Mouse (Mus musculus) urinary bladder, adult 18-20 months (tissue): ENCODE data around the gene Akain1.

ENCODE experiments used
- DNase-seq, 2 experiments: peaks; one replicate each; pipeline ENCODE4 v3.0.0; 2022; ENCODE audit warnings: low spot score in 2 of 2, mixed read lengths in 2 of 2

Akain1 gene

DNA sequence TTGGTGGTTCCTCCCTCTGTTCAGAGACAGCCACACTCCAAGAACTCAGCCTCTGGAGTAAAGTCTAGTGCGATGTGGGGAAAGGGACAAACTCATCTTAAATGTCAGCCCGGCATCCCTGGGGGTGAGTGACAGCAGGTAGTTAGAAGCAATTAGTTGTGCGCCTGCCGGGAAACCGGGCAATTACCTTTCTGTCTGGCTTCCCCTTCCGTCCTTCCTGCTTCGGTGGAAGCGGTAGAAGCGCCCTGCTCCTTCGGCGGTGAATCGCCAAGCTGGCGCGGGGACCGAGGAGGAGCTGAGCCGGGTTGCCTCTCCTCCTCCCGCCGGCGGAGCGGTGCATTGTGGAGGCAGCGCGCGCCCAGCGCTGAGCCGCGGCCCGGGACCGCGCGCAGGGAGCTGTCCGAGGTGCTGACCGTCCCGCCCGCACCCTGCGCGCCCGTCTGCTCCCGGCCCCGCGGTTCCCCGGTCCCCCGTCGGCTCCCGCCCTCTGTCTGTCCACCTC, at the start of gene Akain1:
Gene Akain1, plus strand, starts transcription at position 337 of the 502 bp plus-strand sequence.
- DNase-seq: peak; percentile 34 to 61

DNA sequence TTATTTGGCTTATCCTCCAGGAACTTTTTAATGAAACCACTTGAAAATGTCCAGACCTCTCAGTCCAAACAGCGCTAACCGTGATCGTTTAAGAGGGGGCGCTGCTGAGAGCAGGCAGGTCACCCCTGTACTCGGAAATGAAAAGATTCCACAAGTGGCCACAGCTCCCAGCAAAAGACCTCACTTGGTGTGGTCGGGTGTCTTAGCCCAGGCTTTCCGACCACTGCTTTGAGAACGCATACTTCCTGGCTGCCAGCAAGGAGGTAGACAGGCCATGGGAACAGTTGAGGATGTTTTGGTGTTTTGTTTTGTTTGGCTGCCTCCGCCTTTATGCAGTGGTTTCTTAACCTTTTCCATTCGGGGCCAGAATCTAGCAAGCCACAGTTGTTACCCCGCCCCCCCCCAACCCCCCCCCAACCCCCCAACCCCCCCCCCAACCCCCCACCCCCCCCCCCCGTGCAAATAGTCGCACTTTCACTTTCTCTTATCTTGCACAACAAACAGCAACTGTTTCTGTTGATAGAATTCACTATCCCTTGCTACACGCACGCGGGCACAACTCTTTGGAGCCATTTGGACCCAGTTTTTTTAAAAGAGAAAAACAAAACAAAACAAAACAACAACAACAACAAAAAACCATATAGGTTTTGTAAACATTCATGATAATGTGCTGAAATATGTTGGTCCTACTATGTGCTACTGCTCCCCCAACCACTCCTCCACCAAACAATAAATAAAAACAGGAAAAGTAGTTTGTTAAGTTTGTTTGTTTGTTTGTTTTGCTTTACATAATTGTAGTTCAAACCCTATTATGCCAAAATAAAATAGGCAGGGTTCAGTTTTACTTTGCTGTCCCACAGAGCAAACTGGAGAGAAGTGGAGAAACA, 42.7 kb upstream of the Akain1 start:
- DNase-seq: no peak

DNA sequence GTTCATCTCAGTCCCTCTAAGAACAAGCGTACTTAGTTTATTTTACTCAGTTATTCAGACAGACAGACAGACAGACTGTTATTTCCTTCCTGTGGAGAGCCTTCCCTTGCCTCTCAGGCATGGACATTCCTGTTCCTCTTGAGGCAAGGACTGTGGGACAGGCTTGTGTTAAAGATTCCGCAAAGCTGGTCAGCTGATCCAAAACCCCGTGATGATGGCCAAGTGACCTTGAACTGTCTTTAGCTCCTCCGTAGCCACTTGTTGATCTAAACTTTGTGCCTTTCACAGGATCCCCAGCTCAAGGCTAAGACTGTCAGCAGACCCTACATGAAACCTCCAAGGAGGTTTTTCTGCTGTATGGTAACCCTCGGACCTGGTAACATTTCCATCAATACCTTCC, 42.0 kb upstream of the Akain1 start:
- DNase-seq: no peak

GRCm38 (mm10) chr17:69398092-69398491, 41.0 kb upstream of the Akain1 start:
- no peak for DNase-seq

- no peak for DNase-seq
Measured at GRCm38 (mm10) chr17:69401146-69401545, 38.0 kb upstream of the Akain1 start.

- DNase-seq: no peak
Measured at GRCm38 (mm10) chr17:69416163-69416562, 23.0 kb upstream of the Akain1 start.

- DNase-seq: peak; percentile 91 to 96
Measured at GRCm38 (mm10) chr17:69416920-69417661, 22.0 kb upstream of the Akain1 start.

DNA sequence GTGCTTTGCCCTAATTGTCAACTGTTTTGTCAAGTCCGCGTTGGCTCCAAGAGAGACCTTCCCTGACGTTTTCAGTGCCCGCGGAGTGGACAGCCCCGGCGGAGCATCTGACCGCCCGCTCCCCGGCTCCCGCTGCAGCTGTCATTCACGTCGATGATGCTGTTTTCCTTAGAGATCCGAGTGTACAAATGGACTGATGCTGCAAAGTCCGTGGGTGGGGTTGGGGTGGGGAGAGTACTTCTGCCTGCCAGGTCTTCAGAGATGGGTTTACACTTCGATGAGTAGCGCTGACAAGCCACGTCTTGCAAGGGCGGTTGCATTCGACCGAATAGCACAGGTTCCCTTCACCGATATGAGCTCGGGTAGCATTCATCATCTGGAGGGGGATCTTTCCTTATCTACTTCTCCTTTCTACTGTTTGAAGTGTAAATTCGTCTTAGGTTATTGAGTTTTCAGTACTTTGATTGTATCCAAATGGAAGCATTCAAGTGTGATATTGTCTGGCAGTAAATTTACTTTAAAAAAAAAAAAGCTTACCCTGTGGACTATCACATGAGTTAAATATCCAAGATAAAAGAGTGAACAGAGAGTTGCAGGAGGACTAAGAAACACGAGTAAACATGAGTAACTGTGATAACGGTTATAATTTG, 21.3 kb upstream of the Akain1 start:
- no peak for DNase-seq

DNA sequence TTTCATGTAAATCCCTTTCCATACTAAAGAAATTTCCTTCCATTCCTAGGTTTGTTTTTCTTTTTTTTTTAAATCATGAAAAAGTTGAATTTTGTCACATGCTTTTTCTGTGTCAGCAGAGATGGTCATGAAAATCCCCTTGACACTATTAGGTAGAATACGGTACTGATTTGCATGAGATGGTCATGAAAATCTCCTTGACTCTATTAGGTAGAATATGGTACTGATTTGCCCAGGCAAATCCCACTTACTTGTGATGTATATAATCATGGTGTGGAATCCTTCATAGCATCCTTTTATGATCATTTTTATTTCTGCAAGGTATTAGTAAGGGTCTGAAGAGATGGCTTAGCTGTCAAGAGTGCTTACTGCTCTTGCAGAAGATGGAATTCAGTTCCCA, 17.5 kb upstream of the Akain1 start:
- no peak for DNase-seq

GRCm38 (mm10) chr17:69437836-69438235, 1.3 kb upstream of the Akain1 start:
- no peak for DNase-seq

DNA sequence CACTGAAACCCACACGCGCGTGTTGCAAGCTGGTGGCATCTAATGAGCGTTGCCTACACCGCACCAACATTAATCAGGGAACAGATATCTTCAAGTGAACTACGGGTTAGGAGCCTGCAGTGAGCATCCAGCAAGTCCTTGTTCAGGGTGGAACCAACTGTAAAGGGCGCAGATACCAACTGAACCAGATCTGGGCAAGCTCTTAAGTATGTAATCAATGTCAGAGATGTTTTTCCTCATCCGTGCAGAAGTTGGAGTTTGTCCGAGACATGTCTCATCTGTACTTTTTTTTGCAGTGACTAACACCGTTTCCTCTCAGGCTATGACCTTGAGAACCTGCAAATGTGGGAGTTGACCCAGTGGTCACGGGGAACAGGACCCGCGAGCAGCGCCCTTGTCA, 640 bp upstream of the Akain1 start:
- no peak for DNase-seq

GRCm38 (mm10) chr17:69439571-69440480, 700 bp downstream of the Akain1 start:
- DNase-seq: no peak

DNA sequence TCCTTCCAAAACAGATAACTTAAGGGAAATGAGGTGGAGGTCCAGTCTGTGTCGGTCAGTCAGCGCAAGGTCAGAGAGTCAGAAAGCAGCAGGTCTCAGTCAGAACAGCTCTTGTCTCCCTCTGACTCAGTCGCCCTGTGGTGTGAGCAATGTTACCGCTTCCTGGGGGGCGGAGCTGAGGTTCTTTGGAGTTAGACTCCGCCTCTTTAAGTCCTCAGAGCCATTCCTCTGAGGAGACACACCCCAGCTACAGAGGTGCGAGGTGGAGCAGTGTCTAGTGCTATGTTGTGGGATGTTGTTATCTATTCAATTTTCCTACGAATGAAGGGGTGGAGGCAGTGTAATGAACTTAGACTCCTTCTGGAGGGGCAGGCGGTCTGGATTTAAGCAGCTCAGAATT, 1.9 kb downstream of the Akain1 start:
- DNase-seq: no peak

GRCm38 (mm10) chr17:69448679-69449078, 9.6 kb downstream of the Akain1 start:
- no peak for DNase-seq

DNA sequence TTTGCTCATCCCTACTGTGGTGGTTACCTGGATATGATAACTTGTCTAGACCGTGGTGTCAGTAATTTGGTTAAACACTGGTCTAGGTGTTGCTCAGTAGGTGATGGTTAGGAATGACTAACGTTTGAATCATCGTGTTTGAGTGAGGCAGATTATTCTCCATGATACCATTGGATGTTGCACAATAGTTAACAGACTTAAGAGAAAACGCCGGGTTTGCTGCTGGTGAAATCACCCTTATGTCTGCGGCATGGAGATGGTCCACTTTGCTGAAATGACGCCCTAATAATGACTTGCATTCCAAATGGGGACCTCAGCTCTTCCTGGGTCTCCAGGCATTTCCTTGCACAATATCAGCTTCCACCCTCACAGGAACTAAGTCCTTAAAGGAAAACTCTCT, 22.6 kb downstream of the Akain1 start:
- no peak for DNase-seq

DNA sequence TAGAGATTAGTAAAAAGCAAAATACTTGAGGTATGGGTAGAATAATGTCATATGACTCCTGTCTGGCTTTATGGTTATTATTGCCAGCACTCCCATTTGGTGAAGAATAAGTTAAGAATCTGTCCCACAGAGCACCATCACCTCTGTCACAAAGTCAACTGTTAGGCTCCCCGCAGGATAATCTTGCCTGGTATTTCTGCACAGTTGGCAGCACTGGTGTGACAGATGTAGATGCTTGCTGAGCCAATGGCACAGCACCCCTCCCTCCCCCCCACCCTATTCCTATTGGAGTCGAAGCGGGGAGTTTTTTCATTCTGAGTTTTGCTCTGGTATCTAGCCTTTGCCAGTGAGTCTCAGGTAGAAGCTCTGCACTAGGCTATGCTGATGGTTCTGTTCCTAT, 23.9 kb downstream of the Akain1 start:
- DNase-seq: no peak

DNA sequence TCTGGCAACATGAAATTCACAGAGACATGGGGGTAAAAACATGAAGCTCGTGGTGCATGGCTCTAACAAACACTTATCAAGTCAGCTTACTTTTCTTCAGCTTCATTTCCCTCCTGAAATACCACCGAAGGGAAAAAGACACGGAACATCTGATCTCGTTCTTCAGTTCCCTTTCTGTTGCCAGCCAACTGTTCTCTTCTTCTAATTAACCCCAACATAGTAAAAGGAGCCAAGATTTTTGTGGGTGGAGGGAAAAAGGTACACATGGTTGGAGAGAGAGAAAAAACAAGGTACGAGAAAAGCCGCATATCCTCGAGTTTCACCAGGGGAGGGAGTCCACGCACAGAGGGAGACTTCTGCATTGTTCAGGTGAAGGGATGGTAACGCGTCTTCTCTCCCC, 32.0 kb downstream of the Akain1 start:
- DNase-seq: no peak

GRCm38 (mm10) chr17:69472401-69472800, 33.3 kb downstream of the Akain1 start:
- no peak for DNase-seq

DNA sequence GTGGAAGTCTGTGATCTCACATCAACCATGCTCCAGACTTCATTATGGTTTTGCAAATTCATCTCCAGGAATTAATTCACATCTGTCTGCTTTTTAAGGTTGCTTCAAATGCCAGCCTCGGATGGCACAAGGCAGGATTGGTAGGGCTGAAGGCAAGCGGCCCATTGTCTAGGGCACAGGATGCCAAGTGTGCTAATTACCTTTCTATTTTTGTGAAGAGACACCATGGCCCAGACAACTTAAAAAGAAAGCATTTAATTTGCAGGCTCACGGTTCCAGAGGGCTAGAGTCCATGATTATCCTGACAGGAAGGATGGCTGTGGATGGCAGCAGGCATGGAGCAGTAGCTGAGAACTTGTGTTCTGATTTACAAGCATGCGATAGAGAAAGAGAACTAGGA, 35.0 kb downstream of the Akain1 start:
- DNase-seq: no peak

DNA sequence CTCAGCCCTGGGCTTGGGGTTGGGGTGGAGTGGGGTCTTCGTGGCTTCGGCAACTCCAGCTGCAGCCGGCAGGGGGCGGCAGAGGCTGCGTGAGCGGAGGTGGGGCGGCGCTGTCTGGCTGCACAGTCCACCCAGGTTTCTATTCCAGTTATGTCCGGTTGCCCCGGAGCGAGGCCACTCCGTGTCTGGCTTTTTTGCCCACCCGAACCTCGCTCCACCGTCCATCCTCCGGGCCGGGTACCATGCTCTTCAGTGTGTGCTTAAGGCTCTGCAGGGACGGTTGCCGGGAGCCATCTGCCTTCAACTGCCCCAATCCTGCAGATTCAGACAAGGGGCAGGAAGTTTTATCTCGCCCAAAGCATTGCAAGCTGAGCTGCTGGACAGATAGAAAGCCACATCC, 36.3 kb downstream of the Akain1 start:
- DNase-seq: peak; percentile 4 to 43

DNA sequence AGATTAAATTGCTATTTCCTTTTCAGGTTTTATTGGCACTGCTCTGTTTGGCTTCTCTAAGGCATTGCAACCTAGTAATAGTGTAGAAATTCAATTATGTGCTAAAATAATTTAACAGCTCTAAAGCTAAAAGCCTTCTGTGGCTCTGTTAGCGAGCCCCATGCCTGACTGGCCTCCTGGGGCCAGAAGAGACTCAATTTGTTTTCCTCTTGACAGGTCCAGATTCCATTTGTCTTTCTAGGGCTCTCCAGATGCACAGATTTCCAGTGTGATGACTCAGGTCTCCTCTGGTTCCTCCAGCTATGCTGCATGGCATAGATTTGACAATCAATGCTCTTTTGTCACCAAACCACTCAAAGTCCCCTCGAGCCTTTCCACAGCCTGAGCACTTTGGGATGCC, 38.4 kb downstream of the Akain1 start:
- no peak for DNase-seq
